Mouse (Mus musculus) midbrain, embryonic 13.5 days (tissue): Measurements from ENCODE around the gene Rps29. TPM values are rescaled to one million over a fixed set of nuclear protein-coding genes. Genes with fewer than 3 reads are reported as not detected.

Experiments used
- ATAC-seq: fragments of 200-750 bp; cut with Nextera tagmentation; 2 replicates; pipeline ENCODE4 v1.8.0; 2017; ENCODE audit warnings: mild to moderate bottlenecking, moderate TSS enrichment, moderate library complexity
- H3K27ac ChIP-seq: fragments of 300-500 bp; sonication (generic); 2 replicates; pipeline ENCODE4 v1.5.1; 2015; ENCODE audit warnings: inconsistent platforms, mild to moderate bottlenecking, moderate library complexity
- H3K27me3 ChIP-seq: fragments of 300-500 bp; sonication (generic); 2 replicates; pipeline ENCODE4 v1.6.1; 2015; ENCODE audit warnings: mild to moderate bottlenecking, inconsistent platforms
- H3K36me3 ChIP-seq: fragments of 300-500 bp; sonication (generic); 2 replicates; pipeline ENCODE4 v1.6.1; 2015; ENCODE audit warnings: mild to moderate bottlenecking, inconsistent platforms
- H3K4me1 ChIP-seq: fragments of 300-500 bp; sonication (generic); replicated peaks from 2 replicates; pipeline ENCODE4 v1.6.1; 2015; ENCODE audit warnings: inconsistent platforms
- H3K4me2 ChIP-seq: fragments of 300-500 bp; sonication (generic); replicated peaks from 2 replicates; pipeline ENCODE4 v1.6.1; 2015; ENCODE audit warnings: moderate library complexity, mild to moderate bottlenecking, inconsistent platforms
- H3K4me3 ChIP-seq: fragments of 300-500 bp; sonication (generic); replicated peaks from 2 replicates; pipeline ENCODE4 v1.5.1; 2015; ENCODE audit warnings: mild to moderate bottlenecking, inconsistent platforms
- H3K9ac ChIP-seq: fragments of 300-500 bp; sonication (generic); replicated peaks from 2 replicates; pipeline ENCODE4 v1.6.1; 2015; ENCODE audit warnings: mild to moderate bottlenecking, inconsistent platforms
- H3K9me3 ChIP-seq: fragments of 300-500 bp; sonication (generic); 2 replicates; pipeline ENCODE4 v1.6.1; 2016; ENCODE audit warnings: mild to moderate bottlenecking, inconsistent platforms
- WGBS: fragments of 180-500 bp; shearing (Covaris S2); methylation state at CpG from one replicate; pipeline ENCODE4 v1.1.7; 2015; 5-methylcytosine and 5-hydroxymethylcytosine counted together
- polyA plus RNA-seq: library from polyadenylated mRNA; unstranded; fragments of >200 nt; fragmentation: Nextera tagmentation; extraction: Ambion mirVana; gene quantifications from 2 replicates; pipeline ENCODE4 v1.2.1, GENCODE M21; 2015

Gene Rps29
- polyA plus RNA-seq, 1 experiment from 2014 or later, result 1,372 TPM

GRCm38 (mm10) chr12:69150049-69150448 lies 8.9 kb downstream of the Rps29 start:
- Histone ChIP-seq H3K4me3 (no peak overlapping the region), H3K27me3 (no peaks in the 10 kb centered on the region), H3K4me2 (no peak overlapping the region)

GRCm38 (mm10) chr12:69147166-69147735 lies 11.7 kb downstream of the Rps29 start:
- H3K4me3 ChIP-seq, result no peak overlapping the region
- H3K27me3 ChIP-seq, result no peaks in the 10 kb centered on the region
- H3K9me3 ChIP-seq, result no peaks in the 10 kb centered on the region
- 93% methylated on average over 5 of the region's 5 CpGs for WGBS
- H3K9ac ChIP-seq, result no peak overlapping the region
- no peaks in the 10 kb centered on the region for H3K4me1 ChIP-seq
- no peaks in the 10 kb centered on the region for H3K36me3 ChIP-seq
- H3K27ac ChIP-seq, result no peak overlapping the region
- H3K4me2 ChIP-seq, result no peak overlapping the region
- no peak for ATAC-seq

More at GRCm38 (mm10) chr12:69150049-69150448, 8.9 kb downstream of the Rps29 start:
- Histone ChIP-seq H3K36me3 (peaks cover 2% of the 10 kb centered on the region; the same call in 1 of the 2 replicates), H3K9ac (no peak overlapping the region), H3K27ac (no peak overlapping the region), H3K9me3 (no peaks in the 10 kb centered on the region), H3K4me1 (no peaks in the 10 kb centered on the region)
- WGBS, result 81% methylated on average over 13 of the region's 13 CpGs
- ATAC-seq, result no peak

DNA sequence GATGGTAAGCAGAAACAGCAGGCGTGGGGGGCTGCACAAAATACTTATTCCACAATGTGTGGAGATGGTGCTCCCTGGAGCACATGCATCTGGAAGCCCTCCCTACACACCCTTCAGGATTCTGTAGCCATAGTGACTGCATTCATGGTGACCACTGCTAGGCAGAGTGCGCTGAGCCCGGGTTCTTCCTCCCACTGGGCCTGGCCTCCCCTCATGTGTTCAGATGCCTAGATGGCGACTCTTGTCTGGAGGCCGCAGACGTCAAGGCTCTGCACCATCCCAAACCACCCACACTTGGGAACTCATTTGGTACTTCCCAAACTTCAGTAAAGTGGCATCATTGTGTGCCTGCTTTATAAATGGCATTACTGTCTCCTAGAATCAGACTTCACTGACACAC lies 15.5 kb downstream of the Rps29 start:
- no peaks in the 10 kb centered on the region for H3K4me1 ChIP-seq
- no peak overlapping the region for H3K27ac ChIP-seq
- no peaks in the 10 kb centered on the region for H3K27me3 ChIP-seq
- 0 out of 2 replicates have a peak, but pooled peaks have one; percentile 34 for ATAC-seq
- H3K9ac ChIP-seq, result no peak overlapping the region
- no peak overlapping the region for H3K4me2 ChIP-seq
- H3K4me3 ChIP-seq, result no peak overlapping the region
- H3K9me3 ChIP-seq, result no peaks in the 10 kb centered on the region
- WGBS, result 71% methylated on average over 6 of the region's 6 CpGs
- H3K36me3 ChIP-seq, result no peaks in the 10 kb centered on the region

DNA sequence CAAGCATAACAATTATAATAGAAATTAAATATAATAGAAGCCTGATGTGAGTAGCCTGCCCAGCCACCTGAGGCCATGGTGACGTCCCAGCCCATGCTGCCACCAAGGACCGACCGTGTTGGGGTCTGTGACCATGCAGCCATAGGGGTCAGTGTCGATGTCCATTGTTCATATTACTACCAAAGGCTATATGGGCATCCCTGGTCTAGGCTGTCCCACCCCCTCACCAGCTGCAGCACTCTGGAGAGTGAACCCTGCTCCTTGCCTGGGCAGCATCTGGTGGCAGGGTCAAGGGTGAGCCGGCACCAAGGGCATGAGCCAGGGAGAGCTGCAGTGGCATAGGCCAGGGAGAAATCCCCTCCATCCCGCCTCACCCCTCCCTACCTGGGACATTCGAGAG lies 19.1 kb downstream of the Rps29 start:
- Histone ChIP-seq H3K27ac (no peak overlapping the region), H3K4me3 (no peak overlapping the region), H3K27me3 (no peaks in the 10 kb centered on the region), H3K4me1 (no peaks in the 10 kb centered on the region), H3K9me3 (no peaks in the 10 kb centered on the region), H3K9ac (no peak overlapping the region), H3K4me2 (no peak overlapping the region), H3K36me3 (no peaks in the 10 kb centered on the region)
- peak; percentile 68 for ATAC-seq
- WGBS, result 93% methylated on average over 7 of the region's 7 CpGs

DNA sequence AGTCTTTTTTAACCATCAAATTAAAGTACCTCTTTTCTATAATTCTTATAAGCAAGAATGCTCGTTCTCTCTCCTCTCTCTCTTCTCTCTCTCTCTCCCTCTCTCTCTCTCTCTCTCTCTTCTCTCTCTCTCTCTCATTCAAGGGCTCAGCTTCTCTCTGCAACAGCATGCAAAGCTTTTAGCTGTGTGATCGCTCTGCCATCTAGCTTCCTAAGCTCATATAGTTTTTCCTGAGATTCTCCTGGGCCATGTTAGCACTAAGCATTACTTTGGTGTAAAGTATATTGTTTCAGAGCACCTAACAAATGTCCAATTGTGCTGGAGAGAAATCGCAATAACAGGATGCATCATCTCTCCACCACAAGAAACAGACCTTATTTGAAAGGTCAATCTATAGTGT lies 19.8 kb downstream of the Rps29 start:
- Histone ChIP-seq H3K27me3 (no peaks in the 10 kb centered on the region), H3K27ac (no peak overlapping the region), H3K9me3 (no peaks in the 10 kb centered on the region), H3K4me3 (no peak overlapping the region), H3K4me1 (no peaks in the 10 kb centered on the region), H3K9ac (no peak overlapping the region), H3K4me2 (no peak overlapping the region), H3K36me3 (no peaks in the 10 kb centered on the region)
- no peak for ATAC-seq
- WGBS, result 95% methylated on average over 3 of the region's 3 CpGs

DNA sequence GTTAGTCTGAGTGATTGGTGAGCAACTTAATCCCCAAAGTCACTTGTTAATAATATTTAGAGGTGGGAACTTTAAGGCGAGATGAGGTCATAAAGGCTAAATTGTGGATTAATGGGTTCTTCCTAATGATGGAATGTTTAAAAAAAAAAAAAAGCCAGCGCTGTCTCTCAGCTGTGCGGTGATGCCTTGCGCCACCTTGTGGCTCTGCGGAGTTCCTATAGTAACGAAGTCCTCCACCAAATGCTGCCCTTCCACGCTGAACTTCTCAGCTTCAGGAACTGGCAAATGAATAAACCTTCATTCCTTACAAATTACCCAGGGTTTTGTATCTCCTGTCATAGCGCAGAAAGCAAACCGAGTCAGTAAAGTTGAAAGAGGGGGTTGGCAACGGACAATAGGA lies 27.0 kb downstream of the Rps29 start:
- Histone ChIP-seq H3K4me3 (no peak overlapping the region), H3K27ac (no peak overlapping the region), H3K36me3 (no peaks in the 10 kb centered on the region), H3K27me3 (no peaks in the 10 kb centered on the region), H3K4me2 (no peak overlapping the region), H3K9me3 (no peaks in the 10 kb centered on the region), H3K4me1 (no peaks in the 10 kb centered on the region), H3K9ac (no peak overlapping the region)
- 7% methylated on average over 10 of the region's 10 CpGs for WGBS
- peak; percentile 67; the same call in 1 of the 2 replicates for ATAC-seq

DNA sequence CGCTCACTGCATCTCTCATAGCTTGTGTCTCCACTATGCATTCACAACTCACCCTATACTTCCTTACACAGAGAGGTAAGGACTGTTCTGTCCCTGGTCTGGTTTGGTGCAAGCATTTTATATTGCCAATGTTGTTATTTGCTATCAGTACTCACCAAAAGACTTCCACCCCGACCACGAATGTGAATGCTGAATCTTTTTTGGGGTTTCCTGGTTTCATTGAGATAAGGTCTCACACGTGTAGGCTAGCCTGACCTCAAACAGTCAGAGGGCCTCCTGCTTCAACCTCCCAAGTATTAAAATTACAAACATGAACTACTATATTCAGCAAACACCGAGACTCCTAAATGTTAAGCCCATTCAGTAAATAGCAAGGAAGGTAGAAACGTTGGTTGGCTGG lies 27.7 kb downstream of the Rps29 start:
- no peaks in the 10 kb centered on the region for H3K36me3 ChIP-seq
- WGBS, result 85% methylated on average over 6 of the region's 6 CpGs
- no peaks in the 10 kb centered on the region for H3K4me1 ChIP-seq
- H3K4me2 ChIP-seq, result no peak overlapping the region
- no peaks in the 10 kb centered on the region for H3K9me3 ChIP-seq
- no peaks in the 10 kb centered on the region for H3K27me3 ChIP-seq
- H3K4me3 ChIP-seq, result no peak overlapping the region
- no peak overlapping the region for H3K27ac ChIP-seq
- no peak overlapping the region for H3K9ac ChIP-seq
- no peak for ATAC-seq

DNA sequence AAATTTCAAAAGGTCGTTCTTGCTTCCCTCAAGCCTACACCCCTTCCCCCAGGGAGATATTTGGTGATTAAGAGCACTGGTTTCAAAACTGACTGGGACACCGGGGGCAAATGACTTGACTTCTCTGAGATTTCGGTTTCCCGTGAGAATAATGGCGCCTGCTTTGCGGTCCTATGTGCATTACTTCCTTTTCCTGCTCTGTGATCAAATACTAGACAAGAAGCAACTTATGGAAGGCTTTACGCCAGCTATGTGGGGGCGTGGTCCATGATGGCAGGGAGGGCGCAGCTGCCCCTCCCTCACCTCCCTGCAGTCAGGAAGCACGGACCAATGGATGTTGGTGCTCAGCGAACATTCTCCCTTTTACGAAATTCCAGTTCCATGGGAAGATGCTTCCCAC lies 28.5 kb downstream of the Rps29 start:
- H3K9ac ChIP-seq, result no peak overlapping the region
- WGBS, result 76% methylated on average over 12 of the region's 12 CpGs
- no peak overlapping the region for H3K4me3 ChIP-seq
- H3K4me1 ChIP-seq, result no peaks in the 10 kb centered on the region
- no peaks in the 10 kb centered on the region for H3K27me3 ChIP-seq
- no peaks in the 10 kb centered on the region for H3K9me3 ChIP-seq
- no peak overlapping the region for H3K27ac ChIP-seq
- H3K36me3 ChIP-seq, result no peaks in the 10 kb centered on the region
- no peak overlapping the region for H3K4me2 ChIP-seq
- ATAC-seq, result no peak

- Histone ChIP-seq H3K4me3 (no peak overlapping the region), H3K4me1 (no peaks in the 10 kb centered on the region), H3K27ac (no peak overlapping the region), H3K9me3 (no peaks in the 10 kb centered on the region), H3K36me3 (no peaks in the 10 kb centered on the region), H3K4me2 (no peak overlapping the region), H3K27me3 (no peaks in the 10 kb centered on the region), H3K9ac (no peak overlapping the region)
- WGBS, result 48% methylated on average over 18 of the region's 18 CpGs
- ATAC-seq, result no peak
These were observed 29.2 kb downstream of the Rps29 start for GRCm38 (mm10) chr12:69129634-69130310.

DNA sequence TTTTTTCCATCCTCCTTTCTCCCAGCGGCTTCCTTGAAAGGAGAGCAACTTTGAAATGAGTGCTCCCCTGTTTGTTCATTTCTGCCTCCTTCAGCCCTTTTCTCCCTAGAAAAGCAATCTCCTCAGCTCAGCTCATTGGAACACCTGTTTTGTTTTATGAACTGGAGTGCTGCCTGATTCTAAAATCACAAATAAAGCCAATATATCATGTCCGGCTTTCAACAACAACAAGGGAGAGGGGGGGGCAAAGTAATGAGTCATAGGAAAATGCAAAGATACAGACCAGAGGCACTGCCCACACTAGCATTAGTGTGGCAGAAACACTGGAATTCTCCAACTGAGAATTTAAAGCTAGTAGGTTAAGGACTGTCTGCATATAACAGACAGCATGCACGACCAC lies 31.4 kb downstream of the Rps29 start:
- Histone ChIP-seq H3K4me3 (no peak overlapping the region), H3K27ac (no peak overlapping the region), H3K4me1 (no peaks in the 10 kb centered on the region), H3K27me3 (no peaks in the 10 kb centered on the region), H3K9ac (no peak overlapping the region), H3K9me3 (no peaks in the 10 kb centered on the region), H3K4me2 (no peak overlapping the region), H3K36me3 (no peaks in the 10 kb centered on the region)
- WGBS, result 91% methylated on average over 3 of the region's 3 CpGs
- no peak for ATAC-seq

DNA sequence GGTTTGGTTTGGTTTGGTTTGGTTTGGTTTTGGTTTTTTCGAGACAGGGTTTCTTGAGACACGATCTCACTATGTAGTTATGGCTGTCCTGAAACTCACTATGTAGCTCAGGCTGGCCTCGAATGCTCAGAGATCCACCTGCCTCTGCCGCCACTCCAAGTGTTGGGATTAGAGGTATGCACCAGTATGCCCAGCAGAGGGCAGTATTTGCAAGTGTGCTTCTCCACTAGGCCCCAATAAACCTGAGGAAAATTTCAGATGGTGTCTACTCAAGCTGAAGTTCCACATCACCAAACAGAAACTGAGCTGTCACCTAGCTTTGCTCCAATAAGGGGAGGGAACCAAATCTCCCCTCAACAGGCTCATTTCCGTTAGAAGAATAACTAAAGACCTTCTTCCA lies 31.8 kb downstream of the Rps29 start:
- no peaks in the 10 kb centered on the region for H3K9me3 ChIP-seq
- 92% methylated on average over 5 of the region's 5 CpGs for WGBS
- no peak overlapping the region for H3K4me3 ChIP-seq
- H3K27ac ChIP-seq, result no peak overlapping the region
- no peak overlapping the region for H3K4me2 ChIP-seq
- no peaks in the 10 kb centered on the region for H3K36me3 ChIP-seq
- H3K27me3 ChIP-seq, result no peaks in the 10 kb centered on the region
- H3K4me1 ChIP-seq, result no peaks in the 10 kb centered on the region
- no peak overlapping the region for H3K9ac ChIP-seq
- ATAC-seq, result no peak

DNA sequence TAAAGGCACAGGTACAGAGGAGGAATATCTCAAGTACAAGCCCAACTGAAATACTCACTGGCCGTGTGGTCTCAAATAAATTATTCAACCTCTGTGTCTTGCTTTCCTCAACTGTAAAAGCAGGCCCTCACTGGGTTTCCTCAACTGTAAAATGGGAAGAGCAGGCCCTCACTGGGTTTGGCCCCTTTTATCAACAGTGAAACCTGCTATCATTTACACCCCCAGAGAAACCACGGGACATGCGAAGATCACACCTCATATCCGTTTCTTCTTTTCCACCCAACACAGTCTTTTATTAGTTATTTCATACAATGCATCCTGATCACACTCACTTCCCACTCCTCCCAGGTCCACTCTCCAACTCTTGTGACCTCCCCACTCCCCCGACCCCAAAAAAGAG lies 33.9 kb downstream of the Rps29 start:
- Histone ChIP-seq H3K27me3 (no peaks in the 10 kb centered on the region), H3K4me1 (no peaks in the 10 kb centered on the region), H3K9me3 (no peaks in the 10 kb centered on the region), H3K4me3 (no peak overlapping the region), H3K27ac (no peak overlapping the region), H3K4me2 (no peak overlapping the region), H3K9ac (no peak overlapping the region), H3K36me3 (no peaks in the 10 kb centered on the region)
- 94% methylated on average over 5 of the region's 5 CpGs for WGBS
- no peak for ATAC-seq

DNA sequence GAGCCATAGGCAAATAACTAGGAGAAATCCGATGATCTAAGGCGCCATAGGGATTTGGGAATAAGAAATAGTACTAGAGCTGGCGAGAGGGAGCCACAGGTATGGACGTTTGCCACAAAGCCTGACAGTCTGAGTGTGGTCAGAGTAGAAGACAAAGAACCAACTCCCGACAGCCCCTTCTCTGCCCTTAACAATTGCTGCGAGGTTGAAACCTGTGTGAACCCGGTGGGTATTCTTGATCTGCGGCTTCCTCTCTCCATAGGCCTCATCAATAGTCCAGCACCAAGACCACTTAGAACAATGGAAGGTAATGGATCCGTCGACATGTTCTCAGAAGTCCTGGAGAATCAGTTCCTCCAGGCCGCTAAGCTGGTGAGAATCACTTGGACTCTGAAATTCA lies 36.2 kb downstream of the Rps29 start:
- Histone ChIP-seq H3K27me3 (no peaks in the 10 kb centered on the region), H3K36me3 (no peaks in the 10 kb centered on the region), H3K4me1 (no peaks in the 10 kb centered on the region), H3K4me2 (no peak overlapping the region), H3K9ac (no peak overlapping the region), H3K27ac (no peak overlapping the region), H3K9me3 (no peaks in the 10 kb centered on the region), H3K4me3 (no peak overlapping the region)
- no peak for ATAC-seq
- WGBS, result 91% methylated on average over 11 of the region's 11 CpGs
